Mouse (Mus musculus): ENCODE measurements around the gene Chst7.
A peak's percentile ranks its signal among the peaks of the same experiment; 100 is the strongest.

Gene Chst7

GRCm38 (mm10) chrX:20059381-20059971 lies at the start of gene Chst7:
TSS of gene Chst7 (plus strand) at chrX:20059560.
- peak; percentile 44 to 55 for DNase-seq

GRCm38 (mm10) chrX:20012211-20012610 lies 47.1 kb upstream of the Chst7 start:
- DNase-seq = no peak

GRCm38 (mm10) chrX:20020942-20021341 lies 38.4 kb upstream of the Chst7 start:
- DNase-seq = peak in 1 of 2 experiments; percentile 21

GRCm38 (mm10) chrX:20060096-20060768 lies 872 bp downstream of the Chst7 start:
- peak; percentile 41 to 46 for DNase-seq

GRCm38 (mm10) chrX:20060769-20061315 lies 1.5 kb downstream of the Chst7 start:
- peak; percentile 35 to 47 for DNase-seq

- peak; percentile 63 to 64 for DNase-seq
Measured at GRCm38 (mm10) chrX:20061764-20062480, 2.6 kb downstream of the Chst7 start.

- peak; percentile 6 to 19 for DNase-seq
Measured at GRCm38 (mm10) chrX:20066636-20067035, 7.3 kb downstream of the Chst7 start.

- DNase-seq = no peak
Measured at GRCm38 (mm10) chrX:20070196-20070595, 10.8 kb downstream of the Chst7 start.

GRCm38 (mm10) chrX:20117717-20118116 lies 58.4 kb downstream of the Chst7 start:
- DNase-seq = no peak

GRCm38 (mm10) chrX:20125481-20125880 lies 66.1 kb downstream of the Chst7 start:
- DNase-seq = peak; percentile 72 to 84

GRCm38 (mm10) chrX:20128951-20129350 lies 69.6 kb downstream of the Chst7 start:
- peak; percentile 16 to 19 for DNase-seq

GRCm38 (mm10) chrX:20129466-20129865 lies 70.1 kb downstream of the Chst7 start:
- peak; percentile 18 to 32 for DNase-seq

Data from cerebellum, postnatal 10 days (tissue).